ENCODE assay signal across 9 mouse cellular contexts in genomic region chr13:102625171-102625835, GRCm38 (mm10).
DNase-seq lines count a peak whose midpoint lies in the region; ATAC-seq lines count a peak whose summit lies in the region.
"Had no signal": no experiment of that assay in that cellular context is flagged by ENCODE, and none has a peak within 500 bp of the region (broad histone marks: within the 10 kb centered on the region; RNA-seq: fewer than 3 reads in every experiment).

No protein-coding gene starts in this region.

- peak; percentile 81 for ATAC-seq in frontal cortex, adult (ENCODE audit: low TSS enrichment)
- ATAC-seq in hindbrain, embryonic 14.5 days (ENCODE audit: low FRiP score), result no peak

- H3K36me3 ChIP-seq in hindbrain, embryonic 14.5 days (replicated peaks; ENCODE audit: control insufficient read depth, insufficient read depth), result no peaks in the 10 kb centered on the region
- H3K36me3 ChIP-seq: neural tube, embryonic 12.5 days had no signal

- H3K4me1 ChIP-seq in hindbrain, embryonic 14.5 days (replicated peaks; ENCODE audit: control insufficient read depth, insufficient read depth, low read length), result 0 out of 2 replicates have a peak, but pooled peaks cover 4% of the 10 kb centered on the region
- H3K4me1 ChIP-seq: neural tube, embryonic 12.5 days had no signal

- H3K27me3 ChIP-seq in hindbrain, embryonic 14.5 days (ENCODE audit: control insufficient read depth, insufficient read depth, low read length), result no peaks in the 10 kb centered on the region
- H3K27me3 ChIP-seq: neural tube, embryonic 12.5 days had no signal

- no peak overlapping the region for H3K4me3 ChIP-seq in hindbrain, embryonic 14.5 days (replicated peaks; ENCODE audit: low read length)
- H3K4me3 ChIP-seq: neural tube, embryonic 12.5 days had no signal

- WGBS in hindbrain, embryonic 14.5 days, result 76% methylated on average over 8 of the region's 8 CpGs

- H3K9me3 ChIP-seq in hindbrain, embryonic 14.5 days (ENCODE audit: control insufficient read depth, low read length), result no peaks in the 10 kb centered on the region
- H3K9me3 ChIP-seq: neural tube, embryonic 12.5 days had no signal

- DNase-seq in Muller cell, postnatal 12 days (ENCODE audit: inconsistent ontology term), result peak; percentile 71
- peak; percentile 81 for DNase-seq in adrenal gland, postnatal 14 days
- peak; percentile 70 for DNase-seq in hindbrain, embryonic 14.5 days (ENCODE audit: low spot score)
- peak; percentile 22 to 31 for DNase-seq in layer of hippocampus, postnatal 10 days (ENCODE audit: low spot score in 2 of 2)
- DNase-seq in lung, postnatal 10 days, result peak; percentile 94
- peak; percentile 28 to 71 for DNase-seq in urinary bladder, postnatal 36 days (ENCODE audit: low spot score in 2 of 2)
- no peak for DNase-seq in thymus, postnatal 14 days

- peak overlapping the region; percentile 15; the same call in 1 of the 2 replicates for H3K27ac ChIP-seq in hindbrain, embryonic 14.5 days
- H3K27ac ChIP-seq: neural tube, embryonic 12.5 days had no signal

- H3K4me2 ChIP-seq in hindbrain, embryonic 14.5 days (replicated peaks), result no peak overlapping the region
- H3K4me2 ChIP-seq: neural tube, embryonic 12.5 days had no signal

- H3K9ac ChIP-seq in hindbrain, embryonic 14.5 days, result no peak overlapping the region
- H3K9ac ChIP-seq: neural tube, embryonic 12.5 days had no signal
